Mouse (Mus musculus) forebrain, embryonic 16.5 days (tissue): ENCODE measurements around the gene Vstm4. TPM values are rescaled to one million over a fixed set of nuclear protein-coding genes. Genes with fewer than 3 reads are reported as not detected.

ENCODE experiments used
- ATAC-seq: fragments of 200-750 bp; cut with Nextera tagmentation; 2 replicates; pipeline ENCODE4 v1.8.0; 2017; ENCODE audit warnings: mild to moderate bottlenecking, moderate library complexity
- H3K27ac ChIP-seq: fragments of 300-500 bp; sonication (generic); 2 replicates; pipeline ENCODE4 v1.5.1; 2014; ENCODE audit warnings: low read length, control low read depth
- H3K27me3 ChIP-seq: fragments of 300-500 bp; sonication (generic); replicated peaks from 2 replicates; pipeline ENCODE4 v1.6.1; 2014; ENCODE audit warnings: low read length; ENCODE audit not compliant: control insufficient read depth, insufficient read depth
- H3K36me3 ChIP-seq: fragments of 300-500 bp; sonication (generic); 2 replicates; pipeline ENCODE4 v1.6.1; 2014; ENCODE audit not compliant: control insufficient read depth, insufficient read depth
- H3K4me1 ChIP-seq: fragments of 300-500 bp; sonication (generic); replicated peaks from 2 replicates; pipeline ENCODE4 v1.6.1; 2014; ENCODE audit warnings: low read length; ENCODE audit not compliant: control insufficient read depth, insufficient read depth
- H3K4me2 ChIP-seq: fragments of 300-500 bp; sonication (generic); 2 replicates; pipeline ENCODE4 v1.6.1; 2014; ENCODE audit warnings: mild to moderate bottlenecking, low read length, control low read depth
- H3K4me3 ChIP-seq: fragments of 300-500 bp; sonication (generic); replicated peaks from 2 replicates; pipeline ENCODE4 v1.5.1; 2014; ENCODE audit warnings: mild to moderate bottlenecking, low read length, control low read depth
- H3K9ac ChIP-seq: fragments of 300-500 bp; sonication (generic); replicated peaks from 2 replicates; pipeline ENCODE4 v1.6.1; 2014; ENCODE audit warnings: low read depth, low read length, control low read depth
- H3K9me3 ChIP-seq: fragments of 300-500 bp; sonication (generic); 2 replicates; pipeline ENCODE4 v1.6.1; 2016; ENCODE audit warnings: low read length; ENCODE audit not compliant: control insufficient read depth
- WGBS: fragments of 180-500 bp; shearing (Covaris S2); extraction: QIAGEN DNeasy Blood & Tissue Kit; methylation state at CpG from one replicate; pipeline ENCODE4 v1.1.7; 2014; 5-methylcytosine and 5-hydroxymethylcytosine counted together
- polyA plus RNA-seq: library from polyadenylated mRNA; unstranded; fragments of >200 nt; fragmentation: Nextera tagmentation; extraction: Ambion mirVana; gene quantifications from 2 replicates; pipeline ENCODE4 v1.2.1, GENCODE M21; 2015

Vstm4 gene
- polyA plus RNA-seq, 1 experiment from 2014 or later = 6.4 TPM

DNA sequence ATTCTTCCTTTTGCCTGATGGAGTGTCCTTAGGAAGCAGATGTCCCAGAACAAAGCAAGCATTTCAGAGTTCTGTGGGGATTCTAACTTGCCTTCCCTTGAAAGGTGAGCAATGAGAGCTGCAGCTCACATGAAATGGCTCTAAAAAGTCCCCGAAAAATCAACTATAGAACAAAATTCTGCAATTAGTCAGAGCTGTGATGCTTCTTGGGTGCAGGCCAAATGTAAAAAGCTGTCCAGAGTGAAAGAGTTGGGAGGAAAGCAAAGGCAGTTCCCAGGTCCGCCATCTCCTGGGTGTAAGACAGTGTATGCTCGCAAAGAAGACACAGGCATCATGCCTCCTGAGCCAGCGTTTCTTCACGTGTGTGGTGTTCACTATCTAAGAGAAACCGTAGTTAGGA, 52.6 kb downstream of the Vstm4 start:
- WGBS = 70% methylated on average over 6 of the region's 6 CpGs
- Histone ChIP-seq H3K9me3 (no peaks in the 10 kb centered on the region), H3K4me1 (peaks cover 12% of the 10 kb centered on the region), H3K4me2 (no peak overlapping the region), H3K27ac (no peak overlapping the region), H3K36me3 (no peaks in the 10 kb centered on the region), H3K27me3 (no peaks in the 10 kb centered on the region), H3K4me3 (no peak overlapping the region), H3K9ac (no peak overlapping the region)
- no peak for ATAC-seq

DNA sequence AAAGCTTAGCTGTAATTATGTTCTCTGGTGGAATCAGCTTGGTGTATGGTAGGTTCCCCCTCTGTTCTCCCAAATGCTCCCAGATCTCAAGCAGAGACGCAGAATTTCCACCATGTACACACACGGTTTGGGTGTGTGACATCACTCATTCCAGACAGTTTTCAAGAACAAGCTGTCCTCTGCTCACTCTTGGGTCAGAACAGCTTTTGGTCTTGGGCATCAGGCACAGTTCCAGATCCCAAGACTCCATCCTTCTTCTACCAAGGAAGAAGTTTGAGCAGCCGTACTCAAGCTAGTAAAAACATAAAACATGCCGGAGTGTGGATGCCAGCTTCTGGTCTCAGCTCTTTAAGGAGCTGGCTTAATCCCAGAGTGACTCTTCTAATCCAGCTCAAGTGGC, 54.6 kb downstream of the Vstm4 start:
- Histone ChIP-seq H3K9me3 (no peaks in the 10 kb centered on the region), H3K27me3 (no peaks in the 10 kb centered on the region), H3K4me1 (peaks cover 12% of the 10 kb centered on the region), H3K4me3 (no peak overlapping the region), H3K4me2 (no peak overlapping the region), H3K36me3 (no peaks in the 10 kb centered on the region), H3K27ac (no peak overlapping the region), H3K9ac (no peak overlapping the region)
- ATAC-seq = no peak
- 88% methylated on average over 4 of the region's 4 CpGs for WGBS

DNA sequence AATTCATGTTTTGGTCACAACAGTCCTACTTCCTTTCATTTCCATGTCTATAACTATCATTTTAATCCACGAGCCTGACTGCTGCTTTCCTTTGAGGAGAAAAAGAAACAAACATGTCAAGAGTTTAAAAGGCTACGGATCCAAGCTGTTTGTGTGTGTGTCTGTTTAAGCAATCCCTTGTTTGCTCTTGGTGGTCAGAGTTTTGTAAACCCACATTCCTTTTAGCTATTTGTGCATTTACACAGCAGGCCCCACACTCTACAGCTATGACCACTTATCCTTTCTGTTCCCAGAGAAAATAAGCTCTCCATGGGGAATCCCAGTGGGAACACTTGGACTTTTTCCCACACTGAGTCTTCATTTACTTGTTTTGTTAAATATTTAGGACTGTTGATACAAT, 58.8 kb downstream of the Vstm4 start:
- no peak for ATAC-seq
- Histone ChIP-seq H3K4me1 (no peaks in the 10 kb centered on the region), H3K36me3 (no peaks in the 10 kb centered on the region), H3K4me3 (no peak overlapping the region), H3K27ac (no peak overlapping the region), H3K27me3 (no peaks in the 10 kb centered on the region), H3K4me2 (no peak overlapping the region), H3K9me3 (no peaks in the 10 kb centered on the region), H3K9ac (no peak overlapping the region)
- 33% methylated on average over 2 of the region's 2 CpGs for whole genome bisulfite sequencing

DNA sequence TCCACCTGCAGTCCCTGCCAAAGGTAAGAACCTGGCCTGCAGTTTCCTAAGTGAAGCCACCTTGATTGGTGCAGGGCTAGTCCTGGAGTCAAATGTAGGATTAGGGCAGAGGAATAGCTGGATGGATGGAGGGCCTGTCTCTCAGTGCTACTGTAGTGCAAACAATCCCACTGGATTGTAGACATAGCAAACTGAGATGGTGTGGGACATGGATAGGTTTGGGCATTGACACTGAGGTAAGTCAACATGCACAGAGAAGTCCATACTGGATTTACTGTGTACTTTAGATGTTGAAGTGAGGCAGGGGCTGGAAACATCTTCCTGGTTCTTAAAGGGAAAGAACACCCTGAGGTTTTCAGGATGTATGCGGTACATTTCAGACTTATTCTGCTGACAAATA, 61.4 kb downstream of the Vstm4 start:
- Histone ChIP-seq H3K9ac (no peak overlapping the region), H3K27me3 (no peaks in the 10 kb centered on the region), H3K27ac (no peak overlapping the region), H3K4me2 (no peak overlapping the region), H3K36me3 (no peaks in the 10 kb centered on the region), H3K4me3 (no peak overlapping the region), H3K9me3 (no peaks in the 10 kb centered on the region), H3K4me1 (no peaks in the 10 kb centered on the region)
- 95% methylated on average over 1 of the region's 1 CpGs for WGBS
- ATAC-seq = no peak

DNA sequence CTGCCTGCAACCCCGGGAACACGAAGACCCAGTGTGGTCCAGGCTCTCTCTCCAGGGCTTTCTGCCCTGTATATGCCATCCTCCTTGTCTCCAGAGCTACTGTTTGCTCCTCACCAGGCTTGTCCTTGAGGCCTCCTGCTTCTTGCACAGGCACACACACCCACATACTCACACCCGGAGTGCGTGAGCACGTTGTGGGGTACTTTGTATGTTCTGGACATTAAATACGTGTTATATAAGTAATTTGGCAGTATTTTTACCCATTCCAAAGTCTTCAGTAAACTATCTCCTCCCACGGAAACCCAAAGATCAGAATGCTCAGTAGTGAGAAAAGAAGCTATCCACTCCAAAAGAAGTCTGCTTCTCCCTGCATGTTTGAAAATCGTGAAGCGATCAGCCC, 67.3 kb downstream of the Vstm4 start:
- Histone ChIP-seq H3K4me2 (no peak overlapping the region), H3K36me3 (no peaks in the 10 kb centered on the region), H3K27ac (no peak overlapping the region), H3K9ac (no peak overlapping the region), H3K4me3 (no peak overlapping the region), H3K9me3 (no peaks in the 10 kb centered on the region), H3K27me3 (no peaks in the 10 kb centered on the region), H3K4me1 (no peaks in the 10 kb centered on the region)
- WGBS = 95% methylated on average over 9 of the region's 9 CpGs
- ATAC-seq = no peak

DNA sequence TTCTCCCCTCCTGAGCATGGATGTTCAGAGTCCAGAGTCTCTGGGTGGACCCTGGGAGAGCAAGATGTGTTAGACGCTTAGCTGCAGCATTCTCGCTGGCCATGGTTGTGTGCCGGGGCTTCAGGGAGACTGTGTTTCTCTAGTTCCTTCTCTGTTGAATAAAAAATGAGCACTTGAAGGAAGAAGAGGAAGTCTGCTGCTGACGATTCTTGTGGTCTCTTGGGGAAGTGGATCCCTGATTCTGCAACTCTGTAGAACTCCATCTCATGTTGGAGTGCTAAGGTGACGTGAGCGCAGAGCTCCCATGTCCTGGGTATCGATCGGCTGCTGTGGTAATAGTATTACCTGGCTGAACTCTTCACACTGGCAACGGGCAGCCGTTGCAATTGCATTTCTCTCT, 75.2 kb downstream of the Vstm4 start:
- H3K27ac ChIP-seq = no peak overlapping the region
- no peaks in the 10 kb centered on the region for H3K27me3 ChIP-seq
- 89% methylated on average over 10 of the region's 10 CpGs for WGBS
- peaks cover 5% of the 10 kb centered on the region for H3K4me1 ChIP-seq
- no peak overlapping the region for H3K4me3 ChIP-seq
- no peaks in the 10 kb centered on the region for H3K36me3 ChIP-seq
- H3K9ac ChIP-seq = no peak overlapping the region
- no peaks in the 10 kb centered on the region for H3K9me3 ChIP-seq
- no peak overlapping the region for H3K4me2 ChIP-seq
- no peak for ATAC-seq

DNA sequence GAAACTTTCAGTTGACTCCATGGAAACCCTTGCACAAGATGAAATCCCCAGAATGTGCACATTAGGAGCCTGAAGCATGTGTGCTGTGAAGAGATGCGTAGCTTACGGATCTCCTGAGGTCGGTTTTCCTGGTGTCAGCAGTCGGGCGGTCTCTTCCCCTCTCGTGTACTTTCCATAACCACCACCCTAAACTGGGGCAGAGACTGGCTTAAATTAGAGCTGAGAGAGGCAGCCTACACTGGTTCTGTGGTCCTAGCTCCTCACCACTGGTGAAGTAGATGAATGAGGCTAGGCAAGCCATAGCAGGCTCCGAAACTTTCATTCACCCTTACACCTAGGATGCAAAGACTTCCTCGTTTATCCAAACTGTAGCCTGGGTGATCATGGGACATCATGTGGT, 75.7 kb downstream of the Vstm4 start:
- Histone ChIP-seq H3K4me3 (no peak overlapping the region), H3K36me3 (no peaks in the 10 kb centered on the region), H3K27me3 (no peaks in the 10 kb centered on the region), H3K4me2 (no peak overlapping the region), H3K9ac (no peak overlapping the region), H3K27ac (no peak overlapping the region), H3K4me1 (peaks cover 5% of the 10 kb centered on the region), H3K9me3 (no peaks in the 10 kb centered on the region)
- 88% methylated on average over 8 of the region's 8 CpGs for WGBS
- no peak for ATAC-seq

DNA sequence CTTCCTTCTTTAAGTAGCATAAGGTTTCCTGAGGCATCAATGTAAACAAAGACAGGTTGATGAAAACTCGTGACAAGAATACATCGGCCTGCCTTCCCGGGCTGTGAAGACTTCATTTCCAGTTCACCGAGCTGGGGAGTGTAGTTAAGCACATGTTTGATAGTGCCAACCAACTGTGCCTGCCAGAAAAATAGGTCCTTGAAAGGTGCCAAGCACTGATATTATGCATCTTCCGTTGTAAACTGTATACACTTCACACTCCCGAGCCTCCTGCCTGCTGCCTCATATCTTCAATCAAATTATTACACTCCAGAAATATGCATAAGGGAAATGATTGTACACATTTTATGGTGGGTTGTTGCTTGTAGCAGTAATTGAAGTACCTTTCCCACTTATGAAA, 77.5 kb downstream of the Vstm4 start:
- WGBS = 37% methylated on average over 6 of the region's 6 CpGs
- Histone ChIP-seq H3K36me3 (no peaks in the 10 kb centered on the region), H3K4me2 (no peak overlapping the region), H3K9me3 (no peaks in the 10 kb centered on the region), H3K4me3 (no peak overlapping the region), H3K27me3 (no peaks in the 10 kb centered on the region), H3K9ac (no peak overlapping the region), H3K27ac (no peak overlapping the region), H3K4me1 (peaks cover 5% of the 10 kb centered on the region)
- ATAC-seq = peak; percentile 74

DNA sequence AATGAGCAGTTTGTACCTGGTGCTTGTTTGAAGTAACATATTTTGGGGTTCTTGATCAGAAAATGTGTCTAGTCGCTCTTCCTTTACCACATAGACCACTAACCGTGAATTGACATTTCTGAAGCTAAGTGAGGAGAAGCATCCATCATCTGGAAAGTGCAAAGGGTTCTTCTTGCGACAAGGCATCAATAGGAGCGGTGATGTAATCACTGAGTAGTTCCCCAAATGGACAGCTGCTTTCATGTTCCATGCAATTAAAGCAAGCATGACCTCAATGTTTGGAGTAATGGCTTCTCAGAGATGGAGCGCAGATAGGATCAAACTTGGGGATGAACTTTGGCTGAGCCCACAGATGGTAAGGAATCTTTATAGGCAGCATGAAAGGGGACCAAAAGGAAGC, 82.7 kb downstream of the Vstm4 start:
- Histone ChIP-seq H3K27ac (no peak overlapping the region), H3K4me1 (no peaks in the 10 kb centered on the region), H3K9ac (no peak overlapping the region), H3K4me3 (no peak overlapping the region), H3K36me3 (no peaks in the 10 kb centered on the region), H3K27me3 (no peaks in the 10 kb centered on the region), H3K4me2 (no peak overlapping the region), H3K9me3 (no peaks in the 10 kb centered on the region)
- ATAC-seq = no peak
- 75% methylated on average over 5 of the region's 5 CpGs for WGBS

DNA sequence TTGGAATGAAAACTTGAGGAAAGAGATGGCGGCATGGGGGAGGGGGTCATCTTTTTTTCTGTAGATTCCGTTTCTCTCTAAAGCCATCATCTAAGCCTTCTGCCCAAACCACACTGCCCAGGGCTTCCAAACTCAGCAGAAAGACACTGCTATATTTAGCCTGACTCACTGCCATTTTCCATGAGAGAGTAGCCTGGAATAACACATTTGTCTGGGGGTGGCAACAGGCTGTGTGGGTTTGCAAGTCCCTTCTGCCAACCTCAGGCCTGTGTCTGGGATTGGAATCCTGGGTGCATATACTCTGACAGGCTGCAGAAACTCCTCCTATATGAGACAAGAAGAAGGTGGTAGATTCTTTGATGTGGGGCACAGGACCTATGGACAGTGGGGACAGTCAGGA, 91.0 kb downstream of the Vstm4 start:
- Histone ChIP-seq H3K36me3 (no peaks in the 10 kb centered on the region), H3K9ac (no peak overlapping the region), H3K4me2 (no peak overlapping the region), H3K4me1 (peaks cover 5% of the 10 kb centered on the region), H3K27me3 (no peaks in the 10 kb centered on the region), H3K9me3 (no peaks in the 10 kb centered on the region), H3K27ac (no peak overlapping the region), H3K4me3 (no peak overlapping the region)
- WGBS = 96% methylated on average over 2 of the region's 2 CpGs
- ATAC-seq = no peak
